Mouse (Mus musculus) ES-E14 (cell line): Measurements from ENCODE around the gene Phldb3. TPM values are rescaled to one million over a fixed set of nuclear protein-coding genes. Genes with fewer than 3 reads are reported as not detected.

Source experiments
- DNase-seq: peaks from one replicate; pipeline ENCODE4 v3.0.0-alpha.2; 2013; ENCODE audit warnings: low read depth, low spot score
- H3K27ac ChIP-seq: 2 replicates; pipeline ENCODE4 v1.5.1; 2012; ENCODE audit warnings: low read depth, mild to moderate bottlenecking, low read length, moderate library complexity, mixed read lengths; ENCODE audit not compliant: poor library complexity, insufficient read depth, severe bottlenecking
- H3K36me3 ChIP-seq: 2 replicates; pipeline ENCODE4 v1.6.1; 2012; ENCODE audit warnings: mild to moderate bottlenecking, low read length, moderate library complexity, mixed read lengths; ENCODE audit not compliant: control insufficient read depth, poor library complexity, insufficient read depth, severe bottlenecking
- H3K4me1 ChIP-seq, 2 experiments: fragments of 150-350 bp in 1 of 2; sonication (generic) in 1 of 2; 2 replicates each; pipeline ENCODE4 v1.6.1; 2012; ENCODE audit warnings: low read length in 2 of 2, mild to moderate bottlenecking in 1 of 2, mixed read lengths in 1 of 2; ENCODE audit not compliant: control insufficient read depth in 2 of 2, insufficient read depth in 2 of 2, poor library complexity in 1 of 2
- H3K4me3 ChIP-seq, 2 experiments: fragments of 150-350 bp in 1 of 2; sonication (generic) in 1 of 2; 2 replicates each; pipeline ENCODE4 v1.5.1; 2012; ENCODE audit warnings: low read length in 2 of 2, low read depth in 1 of 2, mild to moderate bottlenecking in 1 of 2, mixed read lengths in 1 of 2; ENCODE audit not compliant: insufficient read depth in 1 of 2, poor library complexity in 1 of 2, severe bottlenecking in 1 of 2
- H3K9ac ChIP-seq: 2 replicates; pipeline ENCODE4 v1.6.1; 2012; ENCODE audit warnings: low read depth, mild to moderate bottlenecking, low read length, mixed read lengths; ENCODE audit not compliant: poor library complexity, insufficient read depth, severe bottlenecking
- H3K9me3 ChIP-seq: fragments of 150-350 bp; sonication (generic); 2 replicates; pipeline ENCODE4 v1.6.1; 2012; ENCODE audit warnings: low read depth, mild to moderate bottlenecking, low read length; ENCODE audit not compliant: control insufficient read depth, insufficient read depth
- CHD2 ChIP-seq: IDR thresholded peaks from 2 replicates; pipeline ENCODE4 v1.6.1; 2014; ENCODE audit warnings: mild to moderate bottlenecking, low read depth, low read length, inconsistent platforms
- HCFC1 ChIP-seq: IDR thresholded peaks from 2 replicates; pipeline ENCODE4 v1.6.1; 2012; ENCODE audit warnings: low read length, inconsistent platforms, borderline replicate concordance; ENCODE audit not compliant: insufficient read depth
- MAFK ChIP-seq: IDR thresholded peaks from 2 replicates; pipeline ENCODE4 v1.6.1; 2014; ENCODE audit warnings: mild to moderate bottlenecking, low read depth, low read length, inconsistent platforms; ENCODE audit not compliant: insufficient read depth
- ZC3H11A ChIP-seq: IDR thresholded peaks from 2 replicates; pipeline ENCODE4 v1.6.1; 2012; ENCODE audit warnings: low read depth, mild to moderate bottlenecking, inconsistent platforms, low read length, borderline replicate concordance
- ZNF384 ChIP-seq: IDR thresholded peaks from 2 replicates; pipeline ENCODE4 v1.6.1; 2012; ENCODE audit warnings: low read depth, low read length, inconsistent platforms
- in situ Hi-C, 2 experiments: fragments of 600-800 bp; cut with MboI; formaldehyde crosslinking; loops; one replicate each; pipeline ENCODE4 v1.15.1; 2025; ENCODE audit warnings: low sequenced_read_pairs in 2 of 2, inconsistent platforms in 1 of 2; ENCODE audit not compliant: unreplicated experiment in 2 of 2
- total RNA-seq: library from RNA; depleted of rRNA; stranded (reverse); fragments of 300-350 nt; gene quantifications from 2 replicates; pipeline ENCODE4 v1.2.3, GENCODE M21; 2012

The Phldb3 gene
- total RNA-seq, 1 experiment: 1.5 TPM

DNA sequence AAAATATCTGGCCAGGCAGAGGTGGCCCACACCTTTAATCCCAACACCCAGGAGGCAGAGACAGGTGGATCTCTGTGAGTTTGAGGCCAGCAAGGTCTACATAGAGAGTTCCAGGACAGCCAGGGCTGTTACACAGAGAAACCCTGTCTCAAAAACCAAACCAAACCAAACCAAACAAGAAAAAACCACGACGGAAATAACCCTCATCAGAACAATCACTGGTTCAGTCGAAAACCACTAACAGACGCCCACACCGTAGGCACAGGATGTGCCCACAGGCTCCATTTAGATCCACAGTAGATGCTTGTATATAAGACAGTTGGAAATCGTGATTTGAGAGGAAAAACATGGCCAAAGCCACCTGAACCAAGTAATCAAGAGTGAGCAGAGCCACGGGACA is 34.4 kb downstream of the Phldb3 start:
- Histone ChIP-seq H3K4me3 (no peak overlapping the region), H3K4me1 (no peaks in the 10 kb centered on the region), H3K27ac (no peak overlapping the region), H3K9ac (no peak overlapping the region), H3K36me3 (no peaks in the 10 kb centered on the region), H3K9me3 (no peaks in the 10 kb centered on the region)
- TF ChIP-seq ZNF384: no peak
- TF ChIP-seq MAFK: no peak
- no peak for TF ChIP-seq HCFC1
- no peak for TF ChIP-seq CHD2
- no peak for TF ChIP-seq ZC3H11A
- in situ Hi-C loops: no loop called here
- no peak for DNase-seq

DNA sequence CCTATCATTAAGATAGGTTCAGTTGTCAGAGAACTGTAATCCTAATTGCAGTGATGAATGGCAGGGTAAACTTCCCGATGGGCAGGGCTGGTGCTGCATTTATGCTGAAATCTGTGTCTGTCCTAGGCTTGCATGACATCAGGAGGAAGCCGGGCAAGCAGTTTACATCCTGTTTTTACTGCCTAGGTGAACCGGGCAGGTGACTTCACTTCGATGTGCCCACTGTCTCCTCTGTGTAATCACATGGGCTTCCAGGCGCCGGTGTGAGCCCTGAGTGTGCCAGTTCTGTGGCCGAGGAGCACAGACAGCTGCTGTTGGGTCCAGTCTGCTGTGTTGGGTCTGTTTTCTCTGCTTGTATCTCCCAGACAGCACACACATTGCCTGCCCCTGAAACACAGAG is 35.9 kb downstream of the Phldb3 start:
- no peak for DNase-seq
- H3K27ac ChIP-seq: no peak overlapping the region
- TF ChIP-seq CHD2: no peak
- TF ChIP-seq ZC3H11A: no peak
- no peak for TF ChIP-seq HCFC1
- no peak for TF ChIP-seq ZNF384
- TF ChIP-seq MAFK: no peak
- 0 out of 4 replicates have a peak, but pooled peaks cover 0 to 2% of the 10 kb centered on the region in 2 experiments for H3K4me1 ChIP-seq
- no peaks in the 10 kb centered on the region for H3K36me3 ChIP-seq
- no peaks in the 10 kb centered on the region for H3K9me3 ChIP-seq
- no peak overlapping the region for H3K4me3 ChIP-seq
- in situ Hi-C loops: no loop called here
- H3K9ac ChIP-seq: no peak overlapping the region

DNA sequence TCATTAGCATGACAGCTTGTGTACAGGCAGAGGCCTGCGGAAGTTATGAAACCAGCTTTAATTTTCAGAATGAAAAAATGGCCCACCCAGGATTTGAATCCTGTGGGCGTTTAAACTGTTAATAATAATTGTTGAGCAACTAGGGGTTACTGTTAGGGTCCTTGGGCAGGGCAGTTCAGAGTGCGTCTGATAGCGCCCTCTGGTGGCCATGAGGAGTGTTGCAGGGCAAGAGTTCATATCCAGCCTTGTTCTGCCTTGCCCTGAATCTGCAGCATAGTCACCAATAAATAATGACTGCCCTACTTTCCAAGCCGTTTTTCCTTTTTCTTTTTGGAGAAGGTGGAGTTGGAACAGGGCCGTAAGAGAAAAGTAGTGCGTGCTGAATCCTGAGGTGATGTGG is 43.1 kb downstream of the Phldb3 start:
- Histone ChIP-seq H3K36me3 (no peaks in the 10 kb centered on the region), H3K9me3 (no peaks in the 10 kb centered on the region), H3K27ac (no peak overlapping the region), H3K4me1 (peaks cover 0 to 4% of the 10 kb centered on the region in 2 experiments; a peak in 1 of 4 replicates), H3K9ac (no peak overlapping the region), H3K4me3 (no peak overlapping the region)
- in situ Hi-C loops: no loop called here
- TF ChIP-seq ZC3H11A: no peak
- no peak for TF ChIP-seq ZNF384
- TF ChIP-seq HCFC1: no peak
- no peak for TF ChIP-seq CHD2
- TF ChIP-seq MAFK: no peak
- peak; percentile 56 for DNase-seq

- no peak for DNase-seq
- in situ Hi-C loops: no loop called here
- H3K4me3 ChIP-seq: no peak overlapping the region
- H3K9me3 ChIP-seq: no peaks in the 10 kb centered on the region
- no peaks in the 10 kb centered on the region for H3K36me3 ChIP-seq
- no peak overlapping the region for H3K9ac ChIP-seq
- peaks cover 0 to 8% of the 10 kb centered on the region in 2 experiments; a peak in 2 of 4 replicates for H3K4me1 ChIP-seq
- TF ChIP-seq MAFK (no peak), CHD2 (no peak), ZNF384 (no peak), ZC3H11A (no peak), HCFC1 (no peak)
- H3K27ac ChIP-seq: no peak overlapping the region; the same call in 1 of the 2 replicates
These were observed 49.3 kb downstream of the Phldb3 start for GRCm38 (mm10) chr7:24659737-24660357.
